Mouse (Mus musculus) CH12.LX (cell line): Measurements from ENCODE around the gene Olfr1412. TPM values are rescaled to one million over a fixed set of nuclear protein-coding genes. Genes with fewer than 3 reads are reported as not detected.

Experiments used
- DNase-seq: peaks from one replicate; pipeline ENCODE4 v3.0.0-alpha.2; 2013; ENCODE audit errors: extremely low read depth
- H3K27ac ChIP-seq: 2 replicates; pipeline ENCODE4 v1.5.1; 2012; ENCODE audit warnings: low read depth, mild to moderate bottlenecking, control low read depth, moderate library complexity; ENCODE audit not compliant: insufficient read depth
- H3K27me3 ChIP-seq: replicated peaks from 2 replicates; pipeline ENCODE3; 2012; ENCODE audit warnings: inconsistent platforms
- H3K36me3 ChIP-seq, 2 experiments: replicated peaks in 1 of 2; 2 replicates each; pipeline versions ENCODE3 to v1.6.1; 2012; ENCODE audit warnings: inconsistent platforms in 1 of 2, low read length in 1 of 2, mild to moderate bottlenecking in 1 of 2, mixed read lengths in 1 of 2, moderate library complexity in 1 of 2; ENCODE audit not compliant: control insufficient read depth in 1 of 2, insufficient read depth in 1 of 2
- H3K4me1 ChIP-seq, 2 experiments: 2 replicates each; pipeline ENCODE4 v1.6.1; 2012; ENCODE audit warnings: inconsistent platforms in 1 of 2, moderate library complexity in 1 of 2; ENCODE audit not compliant: insufficient read depth in 2 of 2, control insufficient read depth in 1 of 2
- H3K4me2 ChIP-seq: 2 replicates; pipeline ENCODE4 v1.6.1; 2012; ENCODE audit warnings: low read depth, mild to moderate bottlenecking, control low read depth; ENCODE audit not compliant: poor library complexity, insufficient read depth, severe bottlenecking
- H3K4me3 ChIP-seq, 3 experiments: fragments of 150-350 bp in 1 of 3; sonication (generic) in 1 of 3; replicated peaks in 1 of 3; 2 replicates each; pipeline versions ENCODE3 to v1.5.1; 2011 to 2012; ENCODE audit warnings: low read depth in 2 of 3, low read length in 2 of 3, mild to moderate bottlenecking in 2 of 3, moderate library complexity in 2 of 3, control low read depth in 1 of 3, improper control_type of control experiment in 1 of 3, inconsistent platforms in 1 of 3, mixed read lengths in 1 of 3; ENCODE audit not compliant: poor library complexity in 1 of 3
- H3K79me2 ChIP-seq: replicated peaks from 2 replicates; pipeline ENCODE4 v1.6.1; 2012; ENCODE audit warnings: mild to moderate bottlenecking, moderate library complexity; ENCODE audit not compliant: control insufficient read depth, poor library complexity, insufficient read depth, severe bottlenecking; ENCODE audit errors: extremely low read depth
- H3K9ac ChIP-seq: 2 replicates; pipeline ENCODE4 v1.6.1; 2012; ENCODE audit warnings: low read depth, mild to moderate bottlenecking, control low read depth, moderate library complexity; ENCODE audit not compliant: insufficient read depth
- H3K9me3 ChIP-seq: replicated peaks from 2 replicates; pipeline ENCODE3; 2012; ENCODE audit warnings: low read length, inconsistent platforms, mixed read lengths
- CHD2 ChIP-seq: IDR thresholded peaks from 2 replicates; pipeline ENCODE4 v1.6.1; 2011; ENCODE audit warnings: low read length, improper control_type of control experiment
- ELF1 ChIP-seq: IDR thresholded peaks from 2 replicates; pipeline ENCODE4 v1.6.1; 2014; ENCODE audit warnings: low read depth, mild to moderate bottlenecking, inconsistent platforms, low read length, improper control_type of control experiment
- ETS1 ChIP-seq: conservative IDR thresholded peaks from 2 replicates; pipeline ENCODE4 v1.6.1; 2012; ENCODE audit warnings: low read depth, mild to moderate bottlenecking, inconsistent platforms, low read length, improper control_type of control experiment, moderate library complexity
- JUN ChIP-seq: IDR thresholded peaks from 2 replicates; pipeline ENCODE4 v1.6.1; 2011; ENCODE audit warnings: low read depth, mild to moderate bottlenecking, low read length, improper control_type of control experiment, moderate library complexity; ENCODE audit not compliant: insufficient read depth
- JUND ChIP-seq: conservative IDR thresholded peaks from 2 replicates; pipeline ENCODE4 v1.6.1; 2011; ENCODE audit warnings: low read depth, low read length, improper control_type of control experiment
- MAFK ChIP-seq: IDR thresholded peaks from 2 replicates; pipeline ENCODE4 v1.6.1; 2011; ENCODE audit warnings: low read length, improper control_type of control experiment; ENCODE audit not compliant: insufficient replicate concordance
- MEF2A ChIP-seq: IDR thresholded peaks from 2 replicates; pipeline ENCODE4 v1.6.1; 2014; ENCODE audit warnings: low read depth, mild to moderate bottlenecking, inconsistent platforms, low read length, improper control_type of control experiment, borderline replicate concordance
- MXI1 ChIP-seq: IDR thresholded peaks from 2 replicates; pipeline ENCODE4 v1.6.1; 2011; ENCODE audit warnings: mild to moderate bottlenecking, low read depth, low read length, improper control_type of control experiment
- MYC ChIP-seq: IDR thresholded peaks from 2 replicates; pipeline ENCODE4 v1.6.1; 2011; ENCODE audit warnings: low read depth, mild to moderate bottlenecking, improper control_type of control experiment, low read length
- NELFE ChIP-seq: IDR thresholded peaks from 2 replicates; pipeline ENCODE4 v1.6.1; 2011; ENCODE audit warnings: low read depth, low read length, improper control_type of control experiment
- NRF1 ChIP-seq: IDR thresholded peaks from 2 replicates; pipeline ENCODE4 v1.6.1; 2014; ENCODE audit warnings: low read depth, mild to moderate bottlenecking, inconsistent platforms, low read length, improper control_type of control experiment, moderate library complexity
- PAX5 ChIP-seq: IDR thresholded peaks from 2 replicates; pipeline ENCODE4 v1.6.1; 2012; ENCODE audit warnings: low read length, inconsistent platforms, mixed read lengths
- POLR2A ChIP-seq: IDR thresholded peaks from 2 replicates; pipeline ENCODE4 v1.6.1; 2011; ENCODE audit warnings: low read depth, mild to moderate bottlenecking, improper control_type of control experiment, low read length
- POLR2AphosphoS2 ChIP-seq: IDR thresholded peaks from 2 replicates; pipeline ENCODE4 v1.6.1; 2011; ENCODE audit warnings: low read depth, low read length, improper control_type of control experiment
- RCOR1 ChIP-seq: conservative IDR thresholded peaks from 2 replicates; pipeline ENCODE4 v1.6.1; 2012; ENCODE audit warnings: low read depth, mild to moderate bottlenecking, inconsistent platforms, low read length, improper control_type of control experiment
- SMC3 ChIP-seq: IDR thresholded peaks from 2 replicates; pipeline ENCODE4 v1.6.1; 2011; ENCODE audit warnings: low read depth, low read length, improper control_type of control experiment
- TCF12 ChIP-seq: IDR thresholded peaks from 2 replicates; pipeline ENCODE4 v1.6.1; 2014; ENCODE audit warnings: low read depth, mild to moderate bottlenecking, inconsistent platforms, low read length, improper control_type of control experiment
- ZC3H11A ChIP-seq: IDR thresholded peaks from 2 replicates; pipeline ENCODE4 v1.6.1; 2012; ENCODE audit warnings: low read depth, mild to moderate bottlenecking, inconsistent platforms, low read length, improper control_type of control experiment
- ZKSCAN1 ChIP-seq: IDR thresholded peaks from 2 replicates; pipeline ENCODE4 v1.6.1; 2012; ENCODE audit warnings: low read depth, inconsistent platforms, low read length, improper control_type of control experiment, borderline replicate concordance
- ZNF384 ChIP-seq: IDR thresholded peaks from 2 replicates; pipeline ENCODE4 v1.6.1; 2012; ENCODE audit warnings: low read depth, low read length, improper control_type of control experiment, inconsistent platforms
- dilution Hi-C: fragments of 300-500 bp; cut with MboI; formaldehyde crosslinking; loops from 2 replicates; pipeline ENCODE4 v1.14.3; 2020; ENCODE audit warnings: low sequenced_read_pairs; ENCODE audit not compliant: extremely low pct_unique_long_range_greater_than_20kb, extremely low pct_ligation_motif_present
- in situ Hi-C: fragments of 300-500 bp; cut with MboI; formaldehyde crosslinking; loops from 3 replicates; pipeline ENCODE4 v1.14.3; 2019; ENCODE audit warnings: low sequenced_read_pairs, low pct_ligation_motif_present, low pct_unique_long_range_greater_than_20kb, mixed read lengths
- polyA plus RNA-seq: library from polyadenylated mRNA; unstranded; fragments of >175 nt; gene quantifications from 2 replicates; pipeline ENCODE4 v1.2.1, GENCODE M21; 2012; ENCODE audit warnings: low read depth; ENCODE audit not compliant: insufficient read length
- total RNA-seq, 2 experiments: library from RNA; depleted of rRNA; stranded (reverse); fragments of 300-350 nt in 1 of 2; fragments of >200 nt in 1 of 2; gene quantifications; 2 replicates each; pipeline ENCODE4 v1.2.3; 2012 to 2014

Olfr1412 gene
- total and polyA plus RNA-seq, 3 experiments, result not detected

GRCm38 (mm10) chr1:92637501-92638172 lies 52.1 kb downstream of the Olfr1412 start:
- Histone ChIP-seq H3K4me3 (no peak overlapping the region), H3K9ac (no peak overlapping the region), H3K27me3 (no peaks in the 10 kb centered on the region), H3K27ac (no peak overlapping the region), H3K79me2 (peaks cover 18% of the 10 kb centered on the region), H3K4me1 (peaks cover 8 to 21% of the 10 kb centered on the region in 2 experiments), H3K36me3 (peaks cover 35 to 56% of the 10 kb centered on the region in 2 experiments), H3K9me3 (no peaks in the 10 kb centered on the region), H3K4me2 (no peak overlapping the region)
- no peak for TF ChIP-seq NELFE
- no peak for TF ChIP-seq NRF1
- TF ChIP-seq ELF1, result no peak
- no peak for TF ChIP-seq CHD2
- no peak for TF ChIP-seq MEF2A
- no peak for TF ChIP-seq ZC3H11A
- TF ChIP-seq ETS1, result no peak
- TF ChIP-seq ZKSCAN1, result no peak
- TF ChIP-seq POLR2A, result no peak
- no peak for TF ChIP-seq RCOR1
- TF ChIP-seq ZNF384, result no peak
- no peak for TF ChIP-seq MYC
- no peak for TF ChIP-seq POLR2AphosphoS2
- no peak for TF ChIP-seq JUND
- no peak for TF ChIP-seq SMC3
- no peak for TF ChIP-seq JUN
- no peak for TF ChIP-seq MXI1
- no peak for TF ChIP-seq TCF12
- no peak for TF ChIP-seq MAFK
- in situ Hi-C loops (no loop called here), dilution Hi-C loops (no loop called here)
- DNase-seq, result no peak

- Histone ChIP-seq H3K4me2 (no peak overlapping the region), H3K27me3 (no peaks in the 10 kb centered on the region), H3K79me2 (peaks cover 18% of the 10 kb centered on the region), H3K9ac (no peak overlapping the region), H3K27ac (no peak overlapping the region), H3K4me1 (peaks cover 8 to 24% of the 10 kb centered on the region in 2 experiments), H3K36me3 (peaks cover 35 to 56% of the 10 kb centered on the region in 2 experiments), H3K4me3 (no peak overlapping the region), H3K9me3 (no peaks in the 10 kb centered on the region)
- DNase-seq, result no peak
- in situ Hi-C loops, result no loop called here
- dilution Hi-C loops, result no loop called here
- TF ChIP-seq PAX5, result no peak
Observed at GRCm38 (mm10) chr1:92638181-92638580, 52.6 kb downstream of the Olfr1412 start.
